Mouse (Mus musculus) cerebellum, adult 2 months (tissue): Measurements from ENCODE around the gene Cnn3.

Experiments
- CTCF ChIP-seq: fragments of 200-500 bp; IDR thresholded peaks from 2 replicates; pipeline ENCODE4 v1.5.1; 2011; ENCODE audit warnings: low read depth, mild to moderate bottlenecking, control low read depth, low read length, moderate library complexity, borderline replicate concordance; ENCODE audit not compliant: insufficient read depth
- POLR2A ChIP-seq: fragments of 200-500 bp; IDR thresholded peaks from 2 replicates; pipeline ENCODE4 v1.6.1; 2011; ENCODE audit warnings: low read length, control low read depth, borderline replicate concordance; ENCODE audit not compliant: insufficient read depth

DNA sequence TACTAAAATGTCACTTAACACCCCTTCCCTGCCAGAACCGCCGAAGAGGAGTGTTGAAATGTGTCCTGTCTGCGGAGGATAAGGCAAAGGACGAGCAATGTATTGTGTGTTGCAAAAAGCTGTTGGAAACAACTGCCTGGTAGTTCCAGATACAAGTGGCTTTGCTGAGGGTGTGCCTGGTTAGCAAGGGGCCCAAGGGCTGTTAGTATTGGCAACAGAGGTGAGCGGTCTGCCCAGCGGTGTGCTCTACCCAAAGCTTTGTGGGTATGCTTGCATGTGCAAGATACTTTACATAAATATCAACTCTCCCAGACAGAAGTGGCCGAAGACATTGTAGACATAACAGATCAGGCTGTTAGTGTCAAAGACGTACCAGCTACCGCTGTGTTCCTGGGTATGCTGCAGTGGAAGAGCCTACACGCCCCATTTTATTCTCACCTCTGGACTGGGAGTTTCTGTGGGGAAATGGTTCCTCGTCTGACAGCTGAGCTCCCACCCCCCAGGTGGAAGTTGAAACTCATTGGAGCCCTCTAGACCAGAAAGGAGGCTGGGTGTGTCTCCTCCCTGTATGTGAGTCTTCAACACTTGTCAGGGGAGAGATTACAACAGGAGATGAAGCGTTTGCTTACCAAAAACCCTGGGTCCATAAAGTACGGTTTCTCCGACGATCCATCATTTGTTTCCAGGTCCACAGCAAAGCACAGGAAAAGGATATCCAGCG lies 34.3 kb downstream of the Cnn3 start:
- TF ChIP-seq CTCF = no peak
- TF ChIP-seq POLR2A = no peak
